Mouse (Mus musculus): ENCODE data around the gene Map4k4. TPM values are rescaled to one million over a fixed set of nuclear protein-coding genes. Genes with fewer than 3 reads are reported as not detected.

The Map4k4 gene
- polyA plus RNA-seq, 1 experiment from 2014 or later, result 39.5 TPM

DNA sequence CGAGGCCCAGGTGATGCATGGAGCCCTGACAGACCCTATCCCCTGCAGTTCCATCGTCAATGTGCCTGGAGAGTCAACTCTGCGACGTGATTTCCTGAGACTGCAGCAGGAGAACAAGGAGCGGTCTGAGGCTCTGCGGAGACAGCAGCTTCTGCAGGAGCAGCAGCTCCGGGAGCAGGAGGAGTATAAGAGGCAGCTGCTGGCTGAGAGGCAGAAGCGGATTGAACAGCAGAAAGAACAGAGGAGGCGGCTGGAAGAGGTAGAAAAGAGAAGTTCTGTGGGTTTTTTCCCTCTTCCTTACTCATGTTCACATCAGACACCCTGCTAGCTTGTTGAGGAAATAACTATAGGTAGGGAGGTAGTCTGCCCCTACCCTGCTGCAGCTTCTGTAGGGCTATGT, 89.3 kb downstream of the Map4k4 start:
- 90% methylated on average over 9 of the region's 9 CpGs for WGBS
- H3K36me3 ChIP-seq, result peaks cover 80% of the 10 kb centered on the region

GRCm38 (mm10) chr1:39993921-39994320, 93.2 kb downstream of the Map4k4 start:
- H3K4me1 ChIP-seq, result no peaks in the 10 kb centered on the region
- H3K4me2 ChIP-seq, result no peak overlapping the region
- H3K9me3 ChIP-seq, result no peaks in the 10 kb centered on the region
- H3K36me3 ChIP-seq, result peaks cover 87% of the 10 kb centered on the region
- ATAC-seq (ENCODE audit: borderline replicate concordance, extremely low read depth, low FRiP score, low TSS enrichment), result no peak
- H3K27me3 ChIP-seq, result no peaks in the 10 kb centered on the region
- H3K4me3 ChIP-seq, result no peak overlapping the region
- H3K27ac ChIP-seq, result no peak overlapping the region
- 79% methylated on average over 7 of the region's 7 CpGs for WGBS
- no peak overlapping the region for H3K9ac ChIP-seq

More for the DNA sequence above, 89.3 kb downstream of the Map4k4 start:
- Histone ChIP-seq H3K9ac (no peak overlapping the region), H3K27me3 (no peaks in the 10 kb centered on the region), H3K4me1 (no peaks in the 10 kb centered on the region), H3K4me3 (no peak overlapping the region), H3K27ac (no peak overlapping the region), H3K4me2 (no peak overlapping the region), H3K9me3 (no peaks in the 10 kb centered on the region)
- ATAC-seq (ENCODE audit: borderline replicate concordance, extremely low read depth, low FRiP score, low TSS enrichment), result no peak

- no peak for ATAC-seq (ENCODE audit: borderline replicate concordance, extremely low read depth, low FRiP score, low TSS enrichment)
- H3K36me3 ChIP-seq, result peaks cover 88% of the 10 kb centered on the region
- no peaks in the 10 kb centered on the region for H3K27me3 ChIP-seq
- H3K27ac ChIP-seq, result no peak overlapping the region
- no peaks in the 10 kb centered on the region for H3K4me1 ChIP-seq
- WGBS, result 80% methylated on average over 2 of the region's 2 CpGs
- H3K4me3 ChIP-seq, result no peak overlapping the region
- no peaks in the 10 kb centered on the region for H3K9me3 ChIP-seq
- H3K9ac ChIP-seq, result no peak overlapping the region
- H3K4me2 ChIP-seq, result no peak overlapping the region
Observed at GRCm38 (mm10) chr1:39995593-39995992, 94.9 kb downstream of the Map4k4 start.

GRCm38 (mm10) chr1:40000476-40000875, 99.8 kb downstream of the Map4k4 start:
- ATAC-seq (ENCODE audit: borderline replicate concordance, extremely low read depth, low FRiP score, low TSS enrichment), result no peak
- Histone ChIP-seq H3K27me3 (no peaks in the 10 kb centered on the region), H3K4me1 (no peaks in the 10 kb centered on the region), H3K4me2 (no peak overlapping the region), H3K4me3 (no peak overlapping the region), H3K27ac (no peak overlapping the region), H3K36me3 (peaks cover 92% of the 10 kb centered on the region), H3K9me3 (no peaks in the 10 kb centered on the region), H3K9ac (no peak overlapping the region)
- WGBS, result 81% methylated on average over 16 of the region's 16 CpGs

DNA sequence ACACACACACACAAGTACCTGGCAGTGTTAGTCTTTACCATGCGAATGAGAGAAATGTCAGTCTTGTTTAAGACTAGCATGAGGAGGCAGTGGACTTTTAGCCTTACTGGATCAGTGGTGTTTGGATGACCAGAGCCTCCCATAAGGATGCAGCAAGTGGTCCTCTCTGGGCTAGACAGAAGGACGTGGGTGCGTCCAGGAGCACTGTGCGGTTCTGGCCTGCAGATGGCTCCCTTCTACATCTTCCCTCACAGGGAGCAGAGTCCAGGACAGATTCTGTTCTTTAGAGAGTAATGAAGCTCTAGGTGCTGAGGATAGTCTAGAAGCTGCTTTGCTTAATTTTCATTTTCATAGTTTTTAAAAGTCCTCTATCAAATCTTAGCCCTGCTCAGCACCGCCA, 100.2 kb downstream of the Map4k4 start:
- ATAC-seq (ENCODE audit: borderline replicate concordance, extremely low read depth, low FRiP score, low TSS enrichment), result no peak
- WGBS, result 72% methylated on average over 5 of the region's 5 CpGs
- Histone ChIP-seq H3K27me3 (no peaks in the 10 kb centered on the region), H3K9me3 (no peaks in the 10 kb centered on the region), H3K9ac (no peak overlapping the region), H3K4me3 (no peak overlapping the region), H3K27ac (no peak overlapping the region), H3K4me1 (no peaks in the 10 kb centered on the region), H3K36me3 (peaks cover 92% of the 10 kb centered on the region), H3K4me2 (no peak overlapping the region)

DNA sequence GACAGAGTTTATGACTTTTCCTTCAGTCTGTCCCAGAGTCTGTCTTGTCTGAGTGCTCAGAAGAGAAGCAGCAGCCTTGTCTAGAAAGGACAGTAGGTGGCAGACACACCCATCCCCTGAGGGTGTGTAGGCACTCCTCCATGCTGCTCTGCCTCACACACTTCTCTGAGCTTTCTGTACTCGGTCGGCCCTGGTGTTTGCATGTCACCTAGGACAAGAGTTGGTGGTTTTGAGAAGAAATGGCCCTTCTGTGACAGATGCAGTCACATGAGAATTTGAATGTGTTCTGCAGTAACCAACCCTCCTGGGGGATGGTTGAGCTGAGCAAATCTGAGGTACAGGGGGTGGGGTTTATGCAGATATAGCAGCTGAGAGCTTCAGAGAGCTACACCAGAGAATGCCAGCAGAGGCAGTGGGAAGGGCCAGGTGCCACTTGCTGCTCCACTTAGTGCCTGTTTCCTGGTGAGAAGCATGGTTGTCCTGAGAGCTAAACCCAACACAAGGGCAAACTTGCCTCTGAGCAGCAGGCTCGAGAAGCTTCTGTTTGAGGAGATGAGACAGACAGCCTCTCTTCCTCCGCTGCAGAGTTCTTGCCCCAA, 101.5 kb downstream of the Map4k4 start:
- ATAC-seq (ENCODE audit: borderline replicate concordance, extremely low read depth, low FRiP score, low TSS enrichment), result no peak

GRCm38 (mm10) chr1:40006043-40006651, 105.4 kb downstream of the Map4k4 start:
- no peak overlapping the region for H3K4me2 ChIP-seq
- no peak overlapping the region for H3K27ac ChIP-seq
- H3K4me3 ChIP-seq, result no peak overlapping the region
- no peaks in the 10 kb centered on the region for H3K9me3 ChIP-seq
- 0 out of 2 replicates have a peak, but pooled peaks have one; percentile 19 for ATAC-seq (ENCODE audit: borderline replicate concordance, extremely low read depth, low FRiP score, low TSS enrichment)
- H3K36me3 ChIP-seq, result peaks cover 92% of the 10 kb centered on the region
- H3K9ac ChIP-seq, result no peak overlapping the region
- WGBS, result 93% methylated on average over 4 of the region's 4 CpGs
- H3K4me1 ChIP-seq, result no peaks in the 10 kb centered on the region
- H3K27me3 ChIP-seq, result no peaks in the 10 kb centered on the region

More for the DNA sequence above, 101.5 kb downstream of the Map4k4 start:
- H3K4me1 ChIP-seq, result no peaks in the 10 kb centered on the region
- H3K9ac ChIP-seq, result no peak overlapping the region
- H3K27me3 ChIP-seq, result no peaks in the 10 kb centered on the region
- no peak overlapping the region for H3K4me3 ChIP-seq
- H3K4me2 ChIP-seq, result no peak overlapping the region
- no peaks in the 10 kb centered on the region for H3K9me3 ChIP-seq
- peaks cover 92% of the 10 kb centered on the region for H3K36me3 ChIP-seq
- no peak overlapping the region for H3K27ac ChIP-seq
- WGBS, result 66% methylated on average over 4 of the region's 4 CpGs

DNA sequence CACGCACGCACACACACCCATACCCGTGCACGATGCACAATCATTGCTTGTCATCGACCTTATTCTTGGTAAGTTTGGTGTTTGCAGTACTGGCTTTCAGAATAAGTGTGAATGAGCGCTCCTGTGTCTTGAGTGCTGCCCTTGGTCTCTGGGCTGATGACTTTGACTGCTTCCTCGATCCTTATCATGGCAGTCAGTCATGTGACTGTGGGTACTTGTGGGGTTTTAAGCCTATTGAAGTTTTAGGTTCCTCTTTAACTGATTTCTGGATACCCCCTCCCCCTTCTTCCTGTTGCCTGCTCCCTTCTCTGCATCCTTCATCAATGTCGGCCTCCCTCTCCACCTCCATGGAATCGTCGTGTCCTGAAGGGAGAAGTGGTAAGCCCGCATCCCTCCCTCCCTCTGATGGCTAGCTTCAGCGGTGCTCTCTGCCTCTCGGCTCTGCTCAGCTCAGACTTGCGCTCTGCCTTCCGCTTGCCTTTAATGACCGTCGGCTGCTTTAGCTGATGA, 107.3 kb downstream of the Map4k4 start:
- Histone ChIP-seq H3K9me3 (no peaks in the 10 kb centered on the region), H3K9ac (no peak overlapping the region), H3K36me3 (peaks cover 94% of the 10 kb centered on the region), H3K4me1 (no peaks in the 10 kb centered on the region), H3K27ac (no peak overlapping the region), H3K4me3 (no peak overlapping the region), H3K4me2 (no peak overlapping the region), H3K27me3 (no peaks in the 10 kb centered on the region)
- no peak for ATAC-seq (ENCODE audit: borderline replicate concordance, extremely low read depth, low FRiP score, low TSS enrichment)
- WGBS, result 70% methylated on average over 17 of the region's 17 CpGs

DNA sequence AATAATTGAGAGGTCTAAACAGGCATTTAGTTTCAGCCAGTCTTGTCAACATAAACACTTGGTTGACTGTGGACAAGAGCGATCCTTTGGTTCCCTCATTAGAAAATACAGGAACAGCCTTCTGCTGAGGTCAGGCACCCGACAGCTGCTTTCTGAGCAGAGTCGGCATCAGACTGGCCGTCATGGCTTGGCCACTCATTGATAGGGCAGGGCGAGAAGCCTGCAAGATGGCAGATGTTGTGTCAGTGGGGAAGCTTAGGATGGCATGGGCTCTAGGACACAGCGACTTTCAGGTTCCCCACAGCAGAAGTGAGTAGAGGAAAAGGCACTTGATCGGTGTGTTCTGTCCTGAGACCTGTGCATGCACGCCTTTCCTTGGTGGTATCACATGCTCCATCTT, 112.0 kb downstream of the Map4k4 start:
- Histone ChIP-seq H3K4me2 (no peak overlapping the region), H3K27me3 (no peaks in the 10 kb centered on the region), H3K4me1 (no peaks in the 10 kb centered on the region), H3K36me3 (peaks cover 96% of the 10 kb centered on the region), H3K4me3 (no peak overlapping the region), H3K27ac (no peak overlapping the region), H3K9me3 (no peaks in the 10 kb centered on the region), H3K9ac (no peak overlapping the region)
- WGBS, result 88% methylated on average over 8 of the region's 8 CpGs
- no peak for ATAC-seq (ENCODE audit: borderline replicate concordance, extremely low read depth, low FRiP score, low TSS enrichment)

- Histone ChIP-seq H3K9me3 (no peaks in the 10 kb centered on the region), H3K4me3 (no peak overlapping the region), H3K27me3 (no peaks in the 10 kb centered on the region), H3K27ac (no peak overlapping the region), H3K4me2 (no peak overlapping the region), H3K9ac (no peak overlapping the region), H3K36me3 (peaks cover 91% of the 10 kb centered on the region), H3K4me1 (no peaks in the 10 kb centered on the region)
- WGBS, result 81% methylated on average over 7 of the region's 7 CpGs
- ATAC-seq (ENCODE audit: borderline replicate concordance, extremely low read depth, low FRiP score, low TSS enrichment), result no peak
Observed at GRCm38 (mm10) chr1:40015066-40015678, 114.5 kb downstream of the Map4k4 start.

GRCm38 (mm10) chr1:40021617-40022016, 120.9 kb downstream of the Map4k4 start:
- Histone ChIP-seq H3K9ac (no peak overlapping the region), H3K9me3 (no peaks in the 10 kb centered on the region), H3K4me1 (no peaks in the 10 kb centered on the region), H3K27ac (no peak overlapping the region), H3K36me3 (peaks cover 85% of the 10 kb centered on the region), H3K4me3 (no peak overlapping the region), H3K27me3 (no peaks in the 10 kb centered on the region), H3K4me2 (no peak overlapping the region)
- no peak for ATAC-seq (ENCODE audit: borderline replicate concordance, extremely low read depth, low FRiP score, low TSS enrichment)
- 89% methylated on average over 4 of the region's 4 CpGs for WGBS

- 86% methylated on average over 9 of the region's 9 CpGs for WGBS
- ATAC-seq (ENCODE audit: borderline replicate concordance, extremely low read depth, low FRiP score, low TSS enrichment), result no peak
- peaks cover 85% of the 10 kb centered on the region for H3K36me3 ChIP-seq
Observed at GRCm38 (mm10) chr1:40022472-40023135, 121.9 kb downstream of the Map4k4 start.

More at GRCm38 (mm10) chr1:40022472-40023135, 121.9 kb downstream of the Map4k4 start:
- no peak overlapping the region for H3K27ac ChIP-seq
- no peaks in the 10 kb centered on the region for H3K9me3 ChIP-seq
- H3K4me2 ChIP-seq, result no peak overlapping the region
- H3K27me3 ChIP-seq, result no peaks in the 10 kb centered on the region
- no peaks in the 10 kb centered on the region for H3K4me1 ChIP-seq
- H3K9ac ChIP-seq, result no peak overlapping the region
- H3K4me3 ChIP-seq, result no peak overlapping the region

Data from lung, embryonic 15.5 days (tissue).